26 mouse cellular contexts compared by ENCODE assay signal in genomic region chr1:120064036-120064682, GRCm38 (mm10). TPM values are rescaled to one million over a fixed set of nuclear protein-coding genes. Genes with fewer than 3 reads are reported as not detected.
A peak's percentile ranks its signal among the peaks of the same experiment; 100 is the strongest.
DNase-seq lines count a peak whose midpoint lies in the region; ATAC-seq and TF ChIP-seq lines count a peak whose summit lies in the region.
"Had no signal": no experiment of that assay in that cellular context is flagged by ENCODE, and none has a peak within 500 bp of the region (broad histone marks: within the 10 kb centered on the region; RNA-seq: fewer than 3 reads in every experiment).

No protein-coding gene starts in this region.

- H3K4me3 ChIP-seq in kidney, embryonic 16.5 days (ENCODE audit: low read length): no peak overlapping the region
- H3K4me3 ChIP-seq in intestine, postnatal 0 days (ENCODE audit: low read depth, low read length): no peak overlapping the region
- H3K4me3 ChIP-seq in liver, embryonic 13.5 days (replicated peaks): no peak overlapping the region
- H3K4me3 ChIP-seq in small intestine, adult 2 months (ENCODE audit: low read depth, low read length): no peak overlapping the region
- no peak overlapping the region for H3K4me3 ChIP-seq in thymus, adult 2 months (ENCODE audit: control insufficient read depth, insufficient read depth, low read length)
- H3K4me3 ChIP-seq in hindbrain, embryonic 12.5 days: no peak overlapping the region
- H3K4me3 ChIP-seq: embryonic facial prominence, embryonic 15.5 days; erythroblast, embryonic 14.5 days; forebrain, embryonic 10.5 days; forebrain, embryonic 15.5 days; heart, embryonic 12.5 days; hindbrain, embryonic 13.5 days had no signal

- no peak overlapping the region for H3K4me2 ChIP-seq in kidney, embryonic 16.5 days (replicated peaks; ENCODE audit: low read depth, low read length)
- H3K4me2 ChIP-seq in intestine, postnatal 0 days (replicated peaks; ENCODE audit: low read depth): no peak overlapping the region
- no peak overlapping the region for H3K4me2 ChIP-seq in liver, embryonic 13.5 days
- no peak overlapping the region for H3K4me2 ChIP-seq in hindbrain, embryonic 12.5 days (replicated peaks)
- H3K4me2 ChIP-seq: embryonic facial prominence, embryonic 15.5 days; forebrain, embryonic 15.5 days; heart, embryonic 12.5 days; hindbrain, embryonic 13.5 days had no signal

- H3K4me1 ChIP-seq in kidney, embryonic 16.5 days (ENCODE audit: insufficient read depth, low read length): peaks cover 3% of the 10 kb centered on the region; the same call in 1 of the 2 replicates
- H3K4me1 ChIP-seq in intestine, postnatal 0 days (replicated peaks; ENCODE audit: control insufficient read depth, insufficient read depth, low read length): peaks cover 14% of the 10 kb centered on the region
- peaks cover 23% of the 10 kb centered on the region for H3K4me1 ChIP-seq in liver, embryonic 13.5 days (replicated peaks)
- peaks cover 19% of the 10 kb centered on the region for H3K4me1 ChIP-seq in small intestine, adult 2 months (ENCODE audit: control insufficient read depth, insufficient read depth, insufficient read length, low read length)
- H3K4me1 ChIP-seq in thymus, adult 2 months (replicated peaks; ENCODE audit: control insufficient read depth, insufficient read depth, low read length): no peaks in the 10 kb centered on the region
- no peaks in the 10 kb centered on the region for H3K4me1 ChIP-seq in hindbrain, embryonic 12.5 days
- H3K4me1 ChIP-seq: embryonic facial prominence, embryonic 15.5 days; forebrain, embryonic 15.5 days; hindbrain, embryonic 13.5 days had no signal

- intact Hi-C loops in heart, postnatal 36 days (cut with DNase I): no loop called here

- peaks cover 5% of the 10 kb centered on the region; the same call in 1 of the 2 replicates for H3K36me3 ChIP-seq in kidney, embryonic 16.5 days (ENCODE audit: insufficient read depth, low read length)
- H3K36me3 ChIP-seq in intestine, postnatal 0 days (ENCODE audit: control insufficient read depth, insufficient read depth): peaks cover 18% of the 10 kb centered on the region
- 0 out of 2 replicates have a peak, but pooled peaks cover 6% of the 10 kb centered on the region for H3K36me3 ChIP-seq in liver, embryonic 13.5 days
- H3K36me3 ChIP-seq in small intestine, adult 2 months (ENCODE audit: control insufficient read depth, insufficient read depth, low read length): peaks cover 12% of the 10 kb centered on the region
- H3K36me3 ChIP-seq in thymus, adult 2 months (ENCODE audit: control insufficient read depth, insufficient read depth, low read length): no peaks in the 10 kb centered on the region
- H3K36me3 ChIP-seq in hindbrain, embryonic 12.5 days: no peaks in the 10 kb centered on the region
- H3K36me3 ChIP-seq: embryonic facial prominence, embryonic 15.5 days; forebrain, embryonic 10.5 days; forebrain, embryonic 15.5 days; hindbrain, embryonic 13.5 days had no signal

- H3K9ac ChIP-seq in kidney, embryonic 16.5 days (replicated peaks; ENCODE audit: low read length): no peak overlapping the region
- no peak overlapping the region for H3K9ac ChIP-seq in intestine, postnatal 0 days (ENCODE audit: low read depth, low read length)
- H3K9ac ChIP-seq in liver, embryonic 13.5 days: no peak overlapping the region
- no peak overlapping the region for H3K9ac ChIP-seq in hindbrain, embryonic 12.5 days
- H3K9ac ChIP-seq: embryonic facial prominence, embryonic 15.5 days; forebrain, embryonic 15.5 days; heart, embryonic 12.5 days; hindbrain, embryonic 13.5 days had no signal

- 88% methylated on average over 11 of the region's 11 CpGs for WGBS in kidney, embryonic 16.5 days
- 57% methylated on average over 11 of the region's 11 CpGs for WGBS in intestine, postnatal 0 days
- WGBS in liver, embryonic 13.5 days (ENCODE audit: insufficient replicate concordance): 73% methylated on average over 11 of the region's 11 CpGs
- WGBS in small intestine, adult 2 months: 28% methylated on average over 11 of the region's 11 CpGs
- WGBS in thymus, adult 2 months: 94% methylated on average over 11 of the region's 11 CpGs
- WGBS in hindbrain, embryonic 12.5 days: 92% methylated on average over 11 of the region's 11 CpGs

- ATAC-seq in kidney, embryonic 16.5 days (ENCODE audit: low FRiP score, low TSS enrichment): no peak
- ATAC-seq in intestine, postnatal 0 days: peak; percentile 48
- ATAC-seq in liver, embryonic 13.5 days (ENCODE audit: low read depth): peak; percentile 40
- ATAC-seq in hindbrain, embryonic 12.5 days (ENCODE audit: low FRiP score): no peak
- ATAC-seq: forebrain, embryonic 15.5 days had no signal

- peak; percentile 42 to 43 for DNase-seq in kidney, postnatal 36 days
- DNase-seq in liver, embryonic 13.5 days: no peak
- DNase-seq in thymus, adult 2 months: no peak
- DNase-seq in heart, postnatal 36 days: no peak
- DNase-seq: adrenal gland, adult 8-10 months; adrenal gland, postnatal 36 days; cerebellum, adult 11 months; cerebellum, adult 8-10 months; cerebellum, postnatal 14 days; embryo, embryonic 11 days; gastrocnemius, postnatal 10 days had no signal

- no peak for TF ChIP-seq POLR2A in small intestine, adult 2 months (IDR thresholded peaks at IDR 0.05; ENCODE audit: low read depth, low read length)
- TF ChIP-seq POLR2A in thymus, adult 2 months (IDR thresholded peaks at IDR 0.05; ENCODE audit: control insufficient read depth, extremely low read depth, insufficient read depth, low read length, poor library complexity): no peak

- H3K27ac ChIP-seq in kidney, embryonic 16.5 days (ENCODE audit: low read length): no peak overlapping the region
- H3K27ac ChIP-seq in intestine, postnatal 0 days (ENCODE audit: low read depth, low read length): peak overlapping the region; percentile 35; the same call in 1 of the 2 replicates
- peak overlapping the region; percentile 70 for H3K27ac ChIP-seq in liver, embryonic 13.5 days
- peak overlapping the region; percentile 47 for H3K27ac ChIP-seq in small intestine, adult 2 months (ENCODE audit: insufficient read depth, low read depth, low read length)
- H3K27ac ChIP-seq in thymus, adult 2 months (ENCODE audit: control insufficient read depth, insufficient read depth, low read length): no peak overlapping the region
- H3K27ac ChIP-seq in hindbrain, embryonic 12.5 days: no peak overlapping the region
- H3K27ac ChIP-seq: embryonic facial prominence, embryonic 15.5 days; forebrain, embryonic 10.5 days; forebrain, embryonic 15.5 days; hindbrain, embryonic 13.5 days had no signal

- H3K27me3 ChIP-seq in kidney, embryonic 16.5 days (ENCODE audit: insufficient read depth, low read length): no peaks in the 10 kb centered on the region
- H3K27me3 ChIP-seq in intestine, postnatal 0 days (replicated peaks; ENCODE audit: control insufficient read depth, insufficient read depth, low read length): no peaks in the 10 kb centered on the region
- no peaks in the 10 kb centered on the region for H3K27me3 ChIP-seq in liver, embryonic 13.5 days
- H3K27me3 ChIP-seq in small intestine, adult 2 months (ENCODE audit: control insufficient read depth, insufficient read depth, low read length): no peaks in the 10 kb centered on the region
- no peaks in the 10 kb centered on the region for H3K27me3 ChIP-seq in thymus, adult 2 months (ENCODE audit: control insufficient read depth, insufficient read depth, low read length)
- H3K27me3 ChIP-seq in hindbrain, embryonic 12.5 days: no peaks in the 10 kb centered on the region
- H3K27me3 ChIP-seq: embryonic facial prominence, embryonic 15.5 days; forebrain, embryonic 15.5 days; heart, embryonic 12.5 days; hindbrain, embryonic 13.5 days had no signal

- TF ChIP-seq CTCF in intestine, postnatal 0 days (IDR thresholded peaks at IDR 0.05; ENCODE audit: low read depth): no peak
- no peak for TF ChIP-seq CTCF in small intestine, adult 2 months (IDR thresholded peaks at IDR 0.05; ENCODE audit: extremely low read depth, insufficient read length, insufficient replicate concordance, low read depth, low read length)
- TF ChIP-seq CTCF in thymus, adult 2 months (IDR thresholded peaks at IDR 0.05; ENCODE audit: borderline replicate concordance, control insufficient read depth, extremely low read depth, insufficient read depth, low read length, poor library complexity): no peak

- H3K9me3 ChIP-seq in kidney, embryonic 16.5 days (ENCODE audit: low read length): no peaks in the 10 kb centered on the region
- H3K9me3 ChIP-seq in intestine, postnatal 0 days (ENCODE audit: control insufficient read depth): no peaks in the 10 kb centered on the region
- no peaks in the 10 kb centered on the region for H3K9me3 ChIP-seq in liver, embryonic 13.5 days (replicated peaks)
- H3K9me3 ChIP-seq in hindbrain, embryonic 12.5 days (replicated peaks): no peaks in the 10 kb centered on the region
- H3K9me3 ChIP-seq: embryonic facial prominence, embryonic 15.5 days; forebrain, embryonic 10.5 days; forebrain, embryonic 15.5 days; heart, embryonic 12.5 days; hindbrain, embryonic 13.5 days had no signal

RNA-seq across cellular contexts. Expression of gene Tmem37, which starts 9.7 kb away (rescaled TPM):
- polyA plus RNA-seq in kidney, embryonic 16.5 days (2015; fragmentation: Nextera tagmentation; extraction: Ambion mirVana): 78.9 and 83.5 TPM in 2 replicates
- polyA plus RNA-seq in intestine, postnatal 0 days (2015; fragmentation: Nextera tagmentation; extraction: Ambion mirVana): 593 and 673 TPM in 2 replicates
- 46.4 and 52.5 TPM in 2 replicates for polyA plus RNA-seq in liver, embryonic 13.5 days (2015; fragmentation: Nextera tagmentation; extraction: Ambion mirVana)
- 121 and 171 TPM in 2 replicates for polyA plus RNA-seq in small intestine, adult 2 months (2012; rRNA removed)
- 15.7 and 18.5 TPM in 2 replicates for polyA plus RNA-seq in thymus, adult 2 months (2012; rRNA removed)
- polyA plus RNA-seq in hindbrain, embryonic 12.5 days (2016; fragmentation: Nextera tagmentation; extraction: Ambion mirVana): 7.5 and 8.7 TPM in 2 replicates
- total RNA-seq in heart, postnatal 36 days (2021): 1 to 10 TPM; 5.4 to 8.8 TPM

RNA-seq across cellular contexts. Expression of gene Dbi, which starts 56.7 kb away (rescaled TPM):
- polyA plus RNA-seq in kidney, embryonic 16.5 days (2015; fragmentation: Nextera tagmentation; extraction: Ambion mirVana): 658 and 708 TPM in 2 replicates
- polyA plus RNA-seq in intestine, postnatal 0 days (2015; fragmentation: Nextera tagmentation; extraction: Ambion mirVana): 3,066 and 3,164 TPM in 2 replicates
- polyA plus RNA-seq in liver, embryonic 13.5 days (2015; fragmentation: Nextera tagmentation; extraction: Ambion mirVana): 581 and 610 TPM in 2 replicates
- polyA plus RNA-seq in small intestine, adult 2 months (2012; rRNA removed): 419 and 468 TPM in 2 replicates
- polyA plus RNA-seq in thymus, adult 2 months (2012; rRNA removed): 210 and 247 TPM in 2 replicates
- polyA plus RNA-seq in hindbrain, embryonic 12.5 days (2016; fragmentation: Nextera tagmentation; extraction: Ambion mirVana): 582 and 680 TPM in 2 replicates
- total RNA-seq in heart, postnatal 36 days (2021): 100 to 1,000 TPM; 268 to 306 TPM

RNA-seq across cellular contexts. Expression of gene 3110009E18Rik, which starts 56.8 kb away (rescaled TPM):
- polyA plus RNA-seq in kidney, embryonic 16.5 days (2015; fragmentation: Nextera tagmentation; extraction: Ambion mirVana): 13.5 and 16.7 TPM in 2 replicates
- 8.2 and 8.7 TPM in 2 replicates for polyA plus RNA-seq in intestine, postnatal 0 days (2015; fragmentation: Nextera tagmentation; extraction: Ambion mirVana)
- polyA plus RNA-seq in liver, embryonic 13.5 days (2015; fragmentation: Nextera tagmentation; extraction: Ambion mirVana): 12.6 and 12.7 TPM in 2 replicates
- not detected in 2 replicates for polyA plus RNA-seq in small intestine, adult 2 months (2012; rRNA removed)
- polyA plus RNA-seq in thymus, adult 2 months (2012; rRNA removed): 4.4 and 5.5 TPM in 2 replicates
- 17.0 and 22.6 TPM in 2 replicates for polyA plus RNA-seq in hindbrain, embryonic 12.5 days (2016; fragmentation: Nextera tagmentation; extraction: Ambion mirVana)
- 1 to 10 TPM; 4.3 to 7.5 TPM for total RNA-seq in heart, postnatal 36 days (2021)
- polyA plus RNA-seq: erythroblast, embryonic 14.5 days had no signal

RNA-seq across cellular contexts. Expression of gene Sctr, which starts 57.5 kb away (rescaled TPM):
- polyA plus RNA-seq in kidney, embryonic 16.5 days (2015; fragmentation: Nextera tagmentation; extraction: Ambion mirVana): 0.42 and 0.73 TPM in 2 replicates
- polyA plus RNA-seq in intestine, postnatal 0 days (2015; fragmentation: Nextera tagmentation; extraction: Ambion mirVana): 0.98 and 0.99 TPM in 2 replicates
- polyA plus RNA-seq in liver, embryonic 13.5 days (2015; fragmentation: Nextera tagmentation; extraction: Ambion mirVana): not detected in 2 replicates
- polyA plus RNA-seq in small intestine, adult 2 months (2012; rRNA removed): 1.1 and 2.5 TPM in 2 replicates
- polyA plus RNA-seq in thymus, adult 2 months (2012; rRNA removed): 0.96 TPM in 2 replicates
- polyA plus RNA-seq in hindbrain, embryonic 12.5 days (2016; fragmentation: Nextera tagmentation; extraction: Ambion mirVana): 0.78 and 1.0 TPM in 2 replicates
- total RNA-seq in heart, postnatal 36 days (2021): not detected
- total RNA-seq: common myeloid progenitor, adult 5-6 weeks; heart, adult 8-10 months; heart, postnatal 25 days had no signal
- polyA plus RNA-seq: embryonic facial prominence, embryonic 11.5 days; erythroblast, embryonic 14.5 days; heart, embryonic 16.5 days had no signal

Comparison
In these comparisons a context has a peak if more than half of its experiments do, and no peak if none do; other contexts are left out.
1. DNase-seq: peak in kidney, postnatal 36 days (2 of 2); none in liver, embryonic 13.5 days (single experiment), thymus, adult 2 months (single experiment) and heart, postnatal 36 days (0 of 2).
2. ATAC-seq: peak in intestine, postnatal 0 days (single experiment) and liver, embryonic 13.5 days (single experiment); none in kidney, embryonic 16.5 days (single experiment) and hindbrain, embryonic 12.5 days (single experiment).
3. H3K27ac ChIP-seq: peak in intestine, postnatal 0 days (single experiment), liver, embryonic 13.5 days (single experiment) and small intestine, adult 2 months (single experiment); none in kidney, embryonic 16.5 days (single experiment), thymus, adult 2 months (single experiment) and hindbrain, embryonic 12.5 days (single experiment).